Comparison of ENCODE assay signal across 26 mouse cellular contexts in genomic region chr8:95871690-95872089, GRCm38 (mm10).
"Had no signal": no experiment of that assay in that cellular context is flagged by ENCODE, and none has a peak within 500 bp of the region (broad histone marks: within the 10 kb centered on the region; RNA-seq: fewer than 3 reads in every experiment).

No protein-coding gene starts in this region.

- H3K27me3 ChIP-seq: embryonic facial prominence, embryonic 12.5 days; embryonic facial prominence, embryonic 13.5 days; embryonic facial prominence, embryonic 15.5 days; forebrain, embryonic 12.5 days; forebrain, embryonic 13.5 days; forebrain, embryonic 15.5 days had no signal

- H3K4me1 ChIP-seq: embryonic facial prominence, embryonic 10.5 days; embryonic facial prominence, embryonic 12.5 days; embryonic facial prominence, embryonic 13.5 days; embryonic facial prominence, embryonic 15.5 days; forebrain, embryonic 10.5 days; forebrain, embryonic 12.5 days; forebrain, embryonic 13.5 days; forebrain, embryonic 15.5 days had no signal

- H3K27ac ChIP-seq: embryonic facial prominence, embryonic 10.5 days; embryonic facial prominence, embryonic 12.5 days; embryonic facial prominence, embryonic 13.5 days; embryonic facial prominence, embryonic 15.5 days; forebrain, embryonic 10.5 days; forebrain, embryonic 12.5 days; forebrain, embryonic 13.5 days; forebrain, embryonic 15.5 days; gastrocnemius, adult 2 months; heart, adult 2 months had no signal

- DNase-seq: cerebellum, adult 2 months; cerebellum, adult 8-10 months; cerebellum, adult 9-10 months; cerebellum, adult 9-11 months; cerebellum, postnatal 10 days; cerebellum, postnatal 14 days; cerebellum, postnatal 25 days; cerebellum, postnatal 36 days; embryo, embryonic 11 days; forebrain, postnatal 0 days; gastrocnemius, adult 2 months; gastrocnemius, postnatal 10 days; gastrocnemius, postnatal 14 days; gastrocnemius, postnatal 25 days; gastrocnemius, postnatal 36 days; heart, adult 18-20 months; heart, adult 2 months had no signal

- H3K9me3 ChIP-seq: embryonic facial prominence, embryonic 12.5 days; embryonic facial prominence, embryonic 13.5 days; embryonic facial prominence, embryonic 15.5 days; forebrain, embryonic 12.5 days; forebrain, embryonic 13.5 days; forebrain, embryonic 15.5 days had no signal

- H3K4me3 ChIP-seq: embryonic facial prominence, embryonic 10.5 days; embryonic facial prominence, embryonic 12.5 days; embryonic facial prominence, embryonic 13.5 days; embryonic facial prominence, embryonic 15.5 days; erythroblast, embryonic 14.5 days; forebrain, embryonic 10.5 days; forebrain, embryonic 12.5 days; forebrain, embryonic 13.5 days; forebrain, embryonic 15.5 days; gastrocnemius, adult 2 months; heart, adult 2 months had no signal
